In genomic region chr6:100954563-100954962, GRCm38 (mm10) we compare ENCODE assay signal across 21 mouse cellular contexts.
DNase-seq lines count a peak whose midpoint lies in the region; ATAC-seq lines count a peak whose summit lies in the region.
"Had no signal": no experiment of that assay in that cellular context is flagged by ENCODE, and none has a peak within 500 bp of the region (broad histone marks: within the 10 kb centered on the region; RNA-seq: fewer than 3 reads in every experiment).

No protein-coding gene starts in this region.

- ATAC-seq in frontal cortex, adult (ENCODE audit: low TSS enrichment): peak; percentile 80
- ATAC-seq: activated CD4-positive, CD25-positive, alpha-beta regulatory T cell, adult 4 months; CD4-positive, CD25-positive, alpha-beta regulatory T cell, adult 4 months; forebrain, embryonic 14.5 days; forebrain, embryonic 16.5 days; Patski had no signal

- no peak for DNase-seq in frontal cortex, postnatal 10 days (ENCODE audit: low spot score in 2 of 2)
- peak; percentile 15 to 26 for DNase-seq in left cerebral cortex, adult 18-20 months (ENCODE audit: low spot score in 2 of 2)
- DNase-seq in left cerebral cortex, postnatal 36 days (ENCODE audit: low spot score in 2 of 2): no peak
- peak; percentile 45 for DNase-seq in brain, adult 2 months (ENCODE audit: low read depth, low spot score)
- DNase-seq: adrenal gland, adult 8-10 months; adrenal gland, postnatal 14 days; adrenal gland, postnatal 36 days; B cell, adult 2 months; cerebellum, adult 11 months; cerebellum, adult 18-20 months; cerebellum, adult 8-10 months; cerebellum, adult 9-11 months; cerebellum, postnatal 14 days; cerebellum, postnatal 36 days; embryo, embryonic 11 days had no signal

- intact Hi-C loops in left cerebral cortex, postnatal 36 days (cut with DNase I): no loop called here

Comparison
In these comparisons a context has a peak if more than half of its experiments do, and no peak if none do; other contexts are left out.
1. DNase-seq: peak in left cerebral cortex, adult 18-20 months (2 of 2) and brain, adult 2 months (single experiment); none in frontal cortex, postnatal 10 days (0 of 2) and left cerebral cortex, postnatal 36 days (0 of 2).